Mouse (Mus musculus) midbrain, embryonic 16.5 days (tissue): Measurements from ENCODE around the gene Fibp. TPM values are rescaled to one million over a fixed set of nuclear protein-coding genes. Genes with fewer than 3 reads are reported as not detected.
A peak's percentile ranks its signal among the peaks of the same experiment; 100 is the strongest.

ENCODE experiments used
- ATAC-seq: fragments of 200-750 bp; cut with Nextera tagmentation; 2 replicates; pipeline ENCODE4 v1.8.0; 2017; ENCODE audit warnings: moderate TSS enrichment
- H3K27ac ChIP-seq: fragments of 300-500 bp; sonication (generic); 2 replicates; pipeline ENCODE4 v1.5.1; 2014; ENCODE audit warnings: mild to moderate bottlenecking, low read length, mixed read lengths
- H3K27me3 ChIP-seq: fragments of 300-500 bp; sonication (generic); 2 replicates; pipeline ENCODE4 v1.6.1; 2014; ENCODE audit warnings: low read depth, low read length, mixed read lengths; ENCODE audit not compliant: control insufficient read depth, insufficient read depth
- H3K36me3 ChIP-seq: fragments of 300-500 bp; sonication (generic); 2 replicates; pipeline ENCODE4 v1.6.1; 2014; ENCODE audit warnings: mild to moderate bottlenecking, low read length, moderate library complexity, mixed read lengths; ENCODE audit not compliant: control insufficient read depth, insufficient read depth
- H3K4me1 ChIP-seq: fragments of 300-500 bp; sonication (generic); 2 replicates; pipeline ENCODE4 v1.6.1; 2014; ENCODE audit warnings: mild to moderate bottlenecking, low read length, mixed read lengths; ENCODE audit not compliant: control insufficient read depth, insufficient read depth
- H3K4me2 ChIP-seq: fragments of 300-500 bp; sonication (generic); 2 replicates; pipeline ENCODE4 v1.6.1; 2014; ENCODE audit warnings: mild to moderate bottlenecking, low read length, mixed read lengths
- H3K4me3 ChIP-seq: fragments of 300-500 bp; sonication (generic); 2 replicates; pipeline ENCODE4 v1.5.1; 2014; ENCODE audit warnings: low read depth, mild to moderate bottlenecking, low read length, moderate library complexity, mixed read lengths
- H3K9ac ChIP-seq: fragments of 300-500 bp; sonication (generic); 2 replicates; pipeline ENCODE4 v1.6.1; 2014; ENCODE audit warnings: low read depth, low read length, mixed read lengths
- H3K9me3 ChIP-seq: fragments of 300-500 bp; sonication (generic); replicated peaks from 2 replicates; pipeline ENCODE4 v1.6.1; 2014; ENCODE audit warnings: mild to moderate bottlenecking, low read length, mixed read lengths; ENCODE audit not compliant: control insufficient read depth, poor library complexity, severe bottlenecking
- WGBS: fragments of 180-500 bp; shearing (Covaris S2); extraction: QIAGEN DNeasy Blood & Tissue Kit; methylation state at CpG from one replicate; pipeline ENCODE4 v1.1.7; 2014; 5-methylcytosine and 5-hydroxymethylcytosine counted together
- polyA plus RNA-seq: library from polyadenylated mRNA; unstranded; fragments of >200 nt; fragmentation: Nextera tagmentation; extraction: Ambion mirVana; gene quantifications from 2 replicates; pipeline ENCODE4 v1.2.1, GENCODE M21; 2015

Fibp gene
- polyA plus RNA-seq, 1 experiment from 2014 or later = 178 TPM

- Histone ChIP-seq H3K27me3 (no peaks in the 10 kb centered on the region), H3K4me2 (peak within 1 kb of the TSS; percentile 98), H3K9me3 (no peaks in the 10 kb centered on the region), H3K4me3 (peak within 1 kb of the TSS; percentile 82), H3K36me3 (no peaks in the 10 kb centered on the region), H3K9ac (peak within 1 kb of the TSS; percentile 95), H3K27ac (peak within 1 kb of the TSS; percentile 98), H3K4me1 (peaks cover 39% of the 10 kb centered on the region)
- no peak; the same call in 1 of the 2 replicates for ATAC-seq
- WGBS = 18% methylated on average over 14 of the region's 14 CpGs
These were observed 2.5 kb upstream of the Fibp start, which contains the start of gene Ccdc85b for GRCm38 (mm10) chr19:5457746-5458442. Gene Ccdc85b (minus strand): TSS chr19:5457894.

- WGBS = 67% methylated on average over 7 of the region's 7 CpGs
- Histone ChIP-seq H3K4me2 (no peak overlapping the region), H3K9me3 (no peaks in the 10 kb centered on the region), H3K27ac (no peak overlapping the region), H3K36me3 (no peaks in the 10 kb centered on the region), H3K27me3 (no peaks in the 10 kb centered on the region), H3K9ac (no peak overlapping the region), H3K4me1 (peaks cover 44% of the 10 kb centered on the region), H3K4me3 (no peak overlapping the region)
- no peak for ATAC-seq
These were observed 1.4 kb upstream of the Fibp start for GRCm38 (mm10) chr19:5459019-5459418.

DNA sequence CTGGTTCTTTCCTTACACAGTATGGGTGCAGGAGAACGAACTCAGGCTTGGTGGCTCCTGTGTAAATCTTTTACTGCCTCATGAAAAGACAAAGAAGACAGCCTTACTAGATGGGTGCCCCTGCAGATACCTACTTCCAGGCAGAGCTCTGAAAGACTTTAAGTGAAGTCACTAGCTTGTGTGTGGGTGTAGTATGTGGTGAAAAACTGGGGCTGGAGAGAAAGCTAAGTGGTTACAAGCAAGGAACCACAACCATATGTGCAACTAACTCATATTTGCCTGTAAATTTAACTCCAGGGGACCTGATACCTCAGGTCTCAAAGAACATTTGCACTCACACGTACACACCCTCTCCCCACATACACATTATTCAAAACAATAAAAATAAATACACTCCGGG, 519 bp upstream of the Fibp start:
- H3K4me2 ChIP-seq = peak overlapping the region; percentile 98
- no peak for ATAC-seq
- peak overlapping the region; percentile 86 for H3K27ac ChIP-seq
- H3K4me1 ChIP-seq = peaks cover 45% of the 10 kb centered on the region
- H3K9me3 ChIP-seq = no peaks in the 10 kb centered on the region
- H3K9ac ChIP-seq = peak overlapping the region; percentile 87
- H3K36me3 ChIP-seq = peaks cover 5% of the 10 kb centered on the region; the same call in 1 of the 2 replicates
- no peaks in the 10 kb centered on the region for H3K27me3 ChIP-seq
- 28% methylated on average over 3 of the region's 3 CpGs for WGBS
- peak overlapping the region; percentile 84 for H3K4me3 ChIP-seq

- Histone ChIP-seq H3K4me1 (peaks cover 32% of the 10 kb centered on the region), H3K27ac (no peak overlapping the region), H3K9me3 (no peaks in the 10 kb centered on the region), H3K27me3 (no peaks in the 10 kb centered on the region), H3K4me2 (peak overlapping the region; percentile 98), H3K36me3 (peaks cover 16% of the 10 kb centered on the region), H3K9ac (peak overlapping the region; percentile 87), H3K4me3 (peak overlapping the region; percentile 84)
- WGBS = 88% methylated on average over 6 of the region's 6 CpGs
- no peak for ATAC-seq
These were observed 996 bp downstream of the Fibp start for GRCm38 (mm10) chr19:5461411-5461810.

DNA sequence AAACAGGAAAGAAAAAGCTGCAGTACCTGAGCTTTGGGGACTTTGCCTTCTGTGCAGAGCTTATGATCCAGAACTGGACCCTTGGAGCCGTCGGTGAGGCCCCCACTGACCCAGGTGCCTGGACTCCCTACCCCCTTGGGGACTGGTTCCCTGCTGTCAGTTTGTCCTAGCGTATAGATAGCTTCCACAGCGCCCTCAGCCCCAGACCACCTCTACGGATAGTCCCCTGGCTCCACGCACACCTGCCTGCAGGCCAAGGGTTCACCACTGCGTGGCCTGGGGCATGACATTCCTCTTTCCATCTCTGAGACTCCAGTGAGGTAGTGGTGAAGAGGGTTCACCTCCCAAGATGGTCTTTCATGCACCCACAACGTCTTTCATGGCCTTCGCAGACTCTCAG, 2.8 kb downstream of the Fibp start:
- 89% methylated on average over 9 of the region's 9 CpGs for WGBS
- Histone ChIP-seq H3K27ac (no peak overlapping the region), H3K27me3 (no peaks in the 10 kb centered on the region), H3K4me3 (no peak overlapping the region), H3K36me3 (peaks cover 16% of the 10 kb centered on the region), H3K4me1 (peaks cover 25% of the 10 kb centered on the region), H3K4me2 (no peak overlapping the region), H3K9me3 (no peaks in the 10 kb centered on the region), H3K9ac (no peak overlapping the region)
- ATAC-seq = no peak

DNA sequence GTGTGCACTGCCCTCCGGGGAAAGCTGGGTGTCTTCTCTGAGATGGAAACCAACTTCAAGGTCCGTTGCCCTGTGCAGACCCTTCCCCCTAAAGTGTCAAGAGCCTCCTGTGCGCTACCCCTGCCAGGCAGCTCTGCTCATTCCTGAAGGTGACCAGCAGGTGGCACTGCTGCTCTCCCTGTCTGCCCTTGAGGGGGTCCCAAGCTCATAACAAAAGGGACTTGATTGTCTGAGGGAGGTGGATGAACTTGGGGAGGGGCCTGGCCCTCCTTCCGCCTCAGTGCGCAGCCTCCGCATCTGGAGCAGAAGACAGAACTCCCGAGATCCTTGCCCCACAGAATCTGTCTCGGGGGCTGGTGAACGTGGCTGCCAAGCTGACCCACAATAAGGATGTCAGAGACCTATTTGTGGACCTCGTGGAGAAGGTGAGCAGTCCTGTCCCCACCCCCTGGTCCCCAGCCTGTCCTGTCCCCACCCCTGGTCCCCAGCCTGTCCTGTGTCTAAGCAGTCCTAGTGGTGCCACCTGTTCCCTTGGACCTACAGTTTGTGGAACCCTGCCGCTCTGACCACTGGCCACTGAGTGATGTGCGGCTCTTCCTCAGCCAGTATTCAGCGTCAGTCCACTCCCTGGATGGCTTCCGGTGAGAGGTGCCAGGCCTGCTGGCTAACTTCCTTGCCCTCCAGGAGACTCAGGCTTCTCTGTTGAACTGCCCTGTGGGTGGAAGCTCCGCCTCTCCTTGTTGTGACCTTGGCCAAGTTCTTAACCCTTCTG, 3.6 kb downstream of the Fibp start:
- peak; percentile 43 for ATAC-seq
- 34% methylated on average over 15 of the region's 15 CpGs for WGBS
- Histone ChIP-seq H3K27me3 (no peaks in the 10 kb centered on the region), H3K4me1 (peaks cover 25% of the 10 kb centered on the region), H3K27ac (peak overlapping the region; percentile 39), H3K4me3 (peak overlapping the region; percentile 26), H3K9ac (peak overlapping the region; percentile 52), H3K36me3 (peaks cover 16% of the 10 kb centered on the region), H3K4me2 (peak overlapping the region; percentile 49), H3K9me3 (no peaks in the 10 kb centered on the region)

GRCm38 (mm10) chr19:5465037-5465436, 4.6 kb downstream of the Fibp start:
- no peak for ATAC-seq
- no peak overlapping the region for H3K27ac ChIP-seq
- H3K4me3 ChIP-seq = no peak overlapping the region
- no peaks in the 10 kb centered on the region for H3K27me3 ChIP-seq
- H3K4me1 ChIP-seq = peaks cover 21% of the 10 kb centered on the region
- no peak overlapping the region for H3K9ac ChIP-seq
- H3K36me3 ChIP-seq = peaks cover 16% of the 10 kb centered on the region
- WGBS = 95% methylated on average over 8 of the region's 8 CpGs
- no peaks in the 10 kb centered on the region for H3K9me3 ChIP-seq
- H3K4me2 ChIP-seq = no peak overlapping the region

- Histone ChIP-seq H3K27me3 (no peaks in the 10 kb centered on the region), H3K9ac (no peak overlapping the region), H3K4me2 (no peak overlapping the region), H3K4me3 (no peak overlapping the region), H3K9me3 (no peaks in the 10 kb centered on the region), H3K36me3 (peaks cover 16% of the 10 kb centered on the region), H3K27ac (no peak overlapping the region), H3K4me1 (peaks cover 12% of the 10 kb centered on the region)
- ATAC-seq = no peak
- 92% methylated on average over 6 of the region's 6 CpGs for WGBS
These were observed 6.6 kb downstream of the Fibp start for GRCm38 (mm10) chr19:5466916-5467500.

DNA sequence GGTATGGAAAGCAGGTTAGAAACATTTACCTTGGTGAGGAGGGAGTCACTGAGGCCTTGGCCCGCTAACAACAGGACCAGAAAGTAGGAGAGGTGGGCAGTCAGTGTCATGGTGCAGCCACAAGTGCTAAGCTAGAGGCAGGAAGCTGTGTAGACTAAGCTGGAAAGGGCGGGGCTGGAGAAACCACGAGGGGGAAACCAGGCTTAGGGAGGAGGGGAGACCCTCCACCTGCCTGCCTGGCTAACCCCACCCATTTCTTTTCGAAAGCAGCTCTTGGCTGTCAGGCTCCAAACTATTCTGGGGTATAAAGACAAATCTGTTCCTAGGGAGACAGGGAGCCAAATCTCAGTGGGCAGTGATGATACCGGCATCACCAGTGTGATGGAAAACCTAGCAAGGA, 8.0 kb downstream of the Fibp start, which contains the start of gene Ctsw:
Ctsw (minus strand) TSS at position 134 of the 400 bp plus-strand sequence.
- WGBS = 60% methylated on average over 5 of the region's 5 CpGs
- ATAC-seq = no peak

More for the DNA sequence above, 8.0 kb downstream of the Fibp start, which contains the start of gene Ctsw:
- no peak within 1 kb of the TSS for H3K4me3 ChIP-seq
- no peak within 1 kb of the TSS for H3K27ac ChIP-seq
- no peaks in the 10 kb centered on the region for H3K9me3 ChIP-seq
- no peaks in the 10 kb centered on the region for H3K27me3 ChIP-seq
- H3K4me1 ChIP-seq = peaks cover 12% of the 10 kb centered on the region
- no peak within 1 kb of the TSS for H3K4me2 ChIP-seq
- H3K36me3 ChIP-seq = peaks cover 16% of the 10 kb centered on the region
- H3K9ac ChIP-seq = no peak within 1 kb of the TSS
